Mouse (Mus musculus): ENCODE data around the gene Hras.

The Hras gene

GRCm38 (mm10) chr7:141188194-141188593 is 5.6 kb downstream of the Hras start:
- DNase-seq (ENCODE audit: extremely low read depth, insufficient read length, low spot score), result no peak

GRCm38 (mm10) chr7:141176173-141176572 is 17.6 kb downstream of the Hras start:
- DNase-seq (ENCODE audit: extremely low read depth, insufficient read length, low spot score), result no peak

DNA sequence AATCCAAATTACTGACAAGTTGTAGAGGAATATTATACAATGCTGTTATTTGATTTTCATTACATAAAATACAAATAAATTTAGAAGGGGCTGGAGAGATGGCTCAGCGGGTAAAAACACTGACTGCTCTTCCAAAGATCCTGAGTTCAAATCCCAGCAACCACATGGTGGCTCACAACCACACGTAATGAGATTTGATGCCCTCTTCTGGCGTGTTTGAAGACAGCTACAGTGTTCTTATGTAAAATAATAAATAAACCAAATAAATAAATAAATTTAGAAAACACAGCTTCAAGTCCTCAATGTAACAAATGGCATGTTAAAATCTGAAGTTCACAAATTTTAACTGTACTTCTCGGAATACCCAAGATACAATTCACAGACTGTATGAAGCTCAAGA is 18.7 kb downstream of the Hras start:
- no peak for DNase-seq (ENCODE audit: extremely low read depth, insufficient read length, low spot score)

GRCm38 (mm10) chr7:141173323-141173850 is 20.4 kb downstream of the Hras start:
- no peak for DNase-seq (ENCODE audit: extremely low read depth, insufficient read length, low spot score)

- DNase-seq (ENCODE audit: extremely low read depth, insufficient read length, low spot score), result peak; percentile 94
Measured at GRCm38 (mm10) chr7:141172116-141173006, 21.4 kb downstream of the Hras start, which contains the start of gene Rnh1. Rnh1 (minus strand) TSS chr7:141172857.

DNA sequence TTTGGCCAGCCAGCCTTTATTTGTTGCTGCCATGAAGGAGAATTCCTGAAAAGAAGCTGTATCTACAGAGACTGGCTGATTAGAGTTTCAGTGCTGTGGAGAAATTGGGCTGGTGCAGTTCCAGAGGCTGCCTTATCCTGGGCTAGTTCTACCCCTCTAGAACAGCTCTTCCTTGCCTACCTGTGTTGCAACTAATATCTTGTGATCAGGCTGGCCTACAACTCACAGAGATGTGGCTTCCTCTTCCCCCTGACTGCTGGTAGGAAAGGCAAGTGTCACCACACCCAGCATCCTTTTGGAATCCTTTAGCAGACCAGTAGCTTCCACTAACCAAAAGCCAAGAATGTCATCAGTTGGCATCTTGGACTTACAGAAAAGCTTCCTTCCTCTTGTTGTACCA is 23.9 kb downstream of the Hras start:
- DNase-seq (ENCODE audit: extremely low read depth, insufficient read length, low spot score), result no peak

GRCm38 (mm10) chr7:141169300-141169699 is 24.5 kb downstream of the Hras start:
- no peak for DNase-seq (ENCODE audit: extremely low read depth, insufficient read length, low spot score)

DNA sequence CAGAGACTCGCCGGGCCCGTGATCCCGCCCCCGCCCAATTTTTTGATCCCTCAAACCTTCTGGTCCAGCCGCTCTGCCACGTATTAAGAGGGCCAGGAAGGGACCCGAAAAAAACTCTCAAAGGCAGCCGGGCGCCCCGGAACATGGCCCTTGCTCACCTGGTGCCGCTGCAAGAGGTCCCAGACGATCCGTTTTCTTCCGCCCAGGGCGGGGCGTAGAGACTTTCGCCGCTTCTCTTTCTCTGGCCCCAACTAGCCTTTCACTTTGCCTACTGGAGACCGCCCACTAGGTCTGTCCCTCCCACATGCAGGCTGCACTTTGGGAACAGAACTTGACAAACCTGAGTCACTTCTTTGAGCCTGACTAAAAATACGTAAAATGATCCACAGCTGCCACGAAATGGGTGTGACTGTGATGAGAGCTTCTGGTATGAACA is 25.3 kb downstream of the Hras start:
- peak; percentile 84 for DNase-seq (ENCODE audit: extremely low read depth, insufficient read length, low spot score)

DNA sequence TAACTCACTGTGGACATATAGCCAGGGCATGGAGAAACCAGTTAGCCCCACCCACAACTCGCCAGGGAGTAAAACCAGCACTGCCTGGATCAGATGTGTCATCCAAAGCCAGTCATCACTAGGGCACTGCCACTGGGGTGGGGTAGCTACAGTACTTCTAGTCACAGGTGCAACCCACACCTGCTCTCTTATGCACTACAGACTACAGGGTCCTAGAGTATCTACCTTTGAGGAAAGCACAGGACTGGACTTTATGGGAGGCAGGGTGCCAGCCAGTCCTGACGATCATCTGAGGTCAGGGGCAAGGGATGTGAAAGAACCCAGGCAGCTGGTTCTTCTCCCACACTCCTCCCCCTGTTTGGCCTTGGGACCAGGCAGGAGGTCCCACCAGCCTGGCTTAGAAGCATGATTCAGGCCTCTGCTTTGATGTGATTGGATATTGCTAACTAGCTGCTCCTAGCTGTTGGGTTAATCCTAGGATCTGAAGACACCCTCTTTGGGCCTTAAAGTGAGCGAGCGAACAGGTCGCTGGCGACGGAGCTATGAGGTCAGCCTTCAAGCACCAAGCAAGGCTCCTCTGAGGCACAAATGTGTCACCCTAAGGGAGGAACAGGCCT is 25.8 kb downstream of the Hras start:
- DNase-seq (ENCODE audit: extremely low read depth, insufficient read length, low spot score), result peak; percentile 49

GRCm38 (mm10) chr7:141164850-141165249 is 29.0 kb downstream of the Hras start:
- peak; percentile 79 for DNase-seq (ENCODE audit: extremely low read depth, insufficient read length, low spot score)

DNA sequence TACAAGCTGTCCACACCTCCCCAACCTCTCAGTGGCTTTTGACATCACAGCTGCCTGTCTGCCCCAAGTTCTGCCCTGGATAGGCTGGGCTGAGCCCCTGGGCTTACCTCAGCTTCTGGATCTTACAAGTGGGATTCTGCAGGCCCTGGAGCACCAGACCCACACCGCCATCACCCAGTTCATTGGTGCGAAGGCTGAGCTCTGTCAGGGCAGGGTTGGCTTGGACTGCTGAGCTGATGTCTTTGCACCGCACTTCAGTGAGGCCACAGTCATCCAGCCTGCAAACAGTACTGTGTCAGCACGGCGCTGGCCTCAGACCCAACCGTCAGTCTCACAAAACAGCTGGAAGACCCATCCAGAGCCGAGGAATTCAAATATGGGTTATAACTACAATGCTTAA is 29.4 kb downstream of the Hras start:
- no peak for DNase-seq (ENCODE audit: extremely low read depth, insufficient read length, low spot score)

DNA sequence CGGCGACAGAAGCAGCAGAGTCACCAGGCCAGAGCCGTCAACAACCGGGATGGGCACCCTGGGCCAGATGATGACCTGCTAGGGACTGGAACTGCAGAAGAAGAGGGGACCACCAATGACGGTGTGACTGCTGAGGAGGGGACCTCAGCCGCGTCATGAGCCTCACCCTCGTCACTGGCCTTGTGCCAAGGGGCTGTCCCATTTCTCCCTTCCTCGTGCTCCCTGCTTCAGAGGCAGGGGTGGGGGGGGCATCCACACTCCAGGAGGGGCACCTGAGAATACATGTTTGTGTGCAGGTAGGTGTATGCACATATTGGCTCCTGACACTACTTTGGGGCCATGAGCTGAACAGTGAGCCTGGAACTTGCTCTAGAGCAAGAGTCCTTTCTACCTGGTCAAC is 38.4 kb downstream of the Hras start:
- no peak for DNase-seq (ENCODE audit: extremely low read depth, insufficient read length, low spot score)

GRCm38 (mm10) chr7:141148639-141149038 is 45.2 kb downstream of the Hras start:
- no peak for DNase-seq (ENCODE audit: extremely low read depth, insufficient read length, low spot score)

DNA sequence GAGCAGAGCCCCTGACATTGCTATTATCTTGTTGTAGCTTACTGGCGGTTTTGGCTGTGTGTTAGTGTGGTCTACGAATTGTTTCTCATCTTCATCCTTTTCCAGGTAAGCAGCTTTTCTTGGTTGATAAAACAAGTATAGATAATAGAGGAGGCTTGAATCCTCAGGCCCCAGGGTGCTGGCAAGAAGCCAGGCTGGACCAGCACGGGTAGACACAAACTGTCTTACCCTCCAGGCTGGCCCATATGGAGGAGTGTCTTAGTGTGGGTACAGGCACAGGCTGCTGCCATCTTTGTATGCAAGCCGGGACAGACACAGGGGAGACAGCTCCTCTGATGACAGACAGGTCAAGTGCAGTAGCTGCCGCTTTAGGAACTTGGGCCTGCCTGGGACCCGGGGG is 46.8 kb downstream of the Hras start:
- no peak for DNase-seq (ENCODE audit: extremely low read depth, insufficient read length, low spot score)

GRCm38 (mm10) chr7:141146043-141146595 is 47.7 kb downstream of the Hras start:
- no peak for DNase-seq (ENCODE audit: extremely low read depth, insufficient read length, low spot score)

- DNase-seq (ENCODE audit: extremely low read depth, insufficient read length, low spot score), result no peak
Measured at GRCm38 (mm10) chr7:141145403-141145802, 48.4 kb downstream of the Hras start.

- DNase-seq (ENCODE audit: extremely low read depth, insufficient read length, low spot score), result no peak
Measured at GRCm38 (mm10) chr7:141144650-141145049, 49.2 kb downstream of the Hras start.

DNA sequence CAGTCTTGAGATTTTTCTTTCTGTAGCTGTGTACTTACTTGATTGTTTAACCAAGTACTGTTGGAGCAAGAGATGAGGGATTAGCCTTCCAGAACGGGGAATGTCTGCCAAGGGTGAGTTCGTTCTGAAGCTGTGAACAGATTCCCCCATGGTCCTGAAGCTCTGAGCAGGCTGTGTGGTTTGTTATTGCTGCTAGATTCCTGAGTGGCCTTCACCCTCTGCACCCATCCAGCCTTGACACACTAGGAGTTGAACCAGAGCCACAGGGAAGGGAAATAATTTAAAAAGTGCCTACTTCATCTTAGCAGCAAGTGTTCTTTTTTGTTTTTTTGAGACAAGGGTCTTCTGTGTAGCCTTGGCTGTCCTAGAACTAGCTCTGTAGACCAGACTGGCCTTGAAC is 49.9 kb downstream of the Hras start:
- no peak for DNase-seq (ENCODE audit: extremely low read depth, insufficient read length, low spot score)

- peak; percentile 28 for DNase-seq (ENCODE audit: extremely low read depth, insufficient read length, low spot score)
Measured at GRCm38 (mm10) chr7:141143112-141143511, 50.7 kb downstream of the Hras start.

GRCm38 (mm10) chr7:141141326-141141725 is 52.5 kb downstream of the Hras start:
- no peak for DNase-seq (ENCODE audit: extremely low read depth, insufficient read length, low spot score)

Data from 3134 (cell line).